Mouse (Mus musculus) left cerebral cortex, adult 9 months (tissue): Measurements from ENCODE around the gene Mpig6b.

Experiments used
- DNase-seq, 2 experiments: peaks; one replicate each; pipeline ENCODE4 v3.0.0; 2022; ENCODE audit warnings: low spot score in 2 of 2

Mpig6b gene

DNA sequence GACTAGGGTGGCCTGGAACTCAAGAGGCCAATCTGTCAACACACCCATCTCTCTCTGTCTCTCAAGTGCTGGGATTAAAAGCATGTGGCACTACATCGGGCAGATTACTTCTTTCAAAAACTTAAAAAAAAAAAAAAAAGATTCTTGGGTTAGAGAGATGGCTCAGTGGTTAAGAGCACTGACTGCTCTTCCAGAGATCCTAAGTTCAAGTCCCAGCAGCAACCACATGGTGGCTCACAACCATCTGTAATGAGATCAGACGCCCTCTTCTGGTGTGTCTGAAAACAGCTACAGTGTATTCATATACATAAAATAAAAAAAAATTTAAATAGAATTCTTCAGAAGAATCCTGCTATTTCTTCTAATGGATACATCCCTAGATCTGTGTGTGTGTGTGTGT lies 22.2 kb upstream of the Mpig6b start:
- no peak for DNase-seq

DNA sequence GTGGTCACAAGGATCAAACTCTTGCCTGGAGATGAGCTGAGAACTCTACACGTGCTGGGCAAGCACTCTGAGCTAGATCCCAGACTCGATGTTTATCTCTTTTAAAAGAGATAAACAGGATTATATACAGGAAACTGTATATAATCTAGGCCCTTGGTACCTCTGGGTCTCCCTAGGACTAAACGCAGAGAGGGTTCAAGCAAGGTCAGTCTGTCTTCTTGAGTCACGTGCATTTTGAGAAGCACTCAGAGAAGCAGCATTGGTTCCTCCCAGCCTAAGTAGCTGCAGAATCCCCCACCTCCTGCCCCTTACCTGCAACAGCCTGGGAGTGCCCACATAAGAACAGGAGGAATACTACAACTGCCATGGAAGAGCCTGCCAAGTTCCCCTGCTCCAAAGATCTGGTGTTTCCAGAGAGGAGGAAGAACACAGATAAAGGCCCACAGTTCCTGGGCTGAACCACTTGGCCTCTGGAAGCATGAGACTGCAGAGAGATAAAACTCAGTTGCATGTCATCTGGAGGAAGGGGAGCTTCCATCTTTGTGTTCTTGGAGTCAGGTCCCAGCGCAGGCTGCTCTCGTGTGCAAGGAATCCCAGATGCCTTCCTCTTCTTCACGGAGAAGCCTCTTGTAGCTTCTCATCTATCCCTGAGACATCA lies 19.4 kb upstream of the Mpig6b start, which contains the start of gene Ly6g6f:
Ly6g6f (minus strand) TSS at position 403 of the 658 bp plus-strand sequence.
- DNase-seq, result no peak

DNA sequence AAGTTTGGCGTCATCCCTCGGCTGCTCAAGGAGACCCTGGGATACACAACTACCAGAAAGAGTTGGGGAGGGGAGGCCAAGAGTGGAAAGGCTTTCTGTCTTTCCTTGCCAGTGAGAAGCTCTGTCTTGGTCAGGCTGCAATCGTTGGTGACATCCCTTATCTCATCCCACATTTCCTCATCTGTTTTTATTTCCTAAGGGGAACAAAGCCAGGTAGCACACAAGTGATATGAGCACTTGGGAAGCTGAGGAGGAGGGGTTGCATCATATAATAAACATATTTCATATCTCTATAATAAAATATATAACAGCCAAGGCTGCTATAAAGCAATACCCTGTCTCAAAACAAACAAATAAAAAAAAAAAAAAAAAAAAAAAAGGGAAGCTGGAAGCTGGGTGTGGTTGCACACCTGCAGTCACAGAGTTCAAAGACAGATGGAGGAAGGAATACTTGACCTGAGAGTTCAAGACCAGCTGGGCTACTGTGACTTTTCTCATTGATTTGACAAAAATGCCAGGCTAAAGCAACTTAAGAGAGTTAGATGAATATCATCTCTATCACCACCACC lies 18.0 kb upstream of the Mpig6b start:
- DNase-seq, result no peak

DNA sequence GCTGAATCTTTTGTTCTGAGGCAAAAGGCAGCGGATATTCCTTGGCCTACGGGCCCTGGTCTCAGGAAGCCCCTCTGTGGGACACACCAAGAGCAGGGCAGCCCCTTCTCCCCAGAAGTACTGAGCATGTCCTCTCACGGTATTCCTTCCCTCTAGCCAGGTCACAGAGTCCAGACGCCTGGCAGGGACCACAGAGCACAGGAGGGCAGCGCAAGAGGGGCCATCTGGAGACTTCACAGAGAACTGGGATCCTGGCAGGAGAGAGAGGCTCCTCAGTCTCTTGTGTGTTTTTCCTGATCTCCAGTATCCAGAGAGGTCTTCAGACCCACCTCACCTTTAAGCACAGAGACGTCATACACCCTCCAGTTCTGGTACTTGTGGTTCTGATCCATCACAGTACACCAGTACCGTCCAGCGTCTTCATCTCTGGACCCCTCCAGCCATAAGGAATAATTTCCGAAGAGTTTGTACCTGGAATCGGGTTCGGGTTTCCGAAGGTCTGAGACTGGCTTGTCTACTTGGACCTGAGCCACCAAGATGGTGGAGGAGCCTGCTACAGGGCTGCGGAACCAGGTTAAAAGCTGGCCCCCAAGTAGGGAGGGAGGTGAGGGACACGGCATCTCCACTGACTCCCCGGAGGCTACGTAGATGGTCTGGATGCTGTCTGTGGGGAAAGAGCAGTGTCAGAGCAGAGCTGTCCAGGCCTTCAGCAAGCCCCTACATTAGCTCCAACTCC lies 17.0 kb upstream of the Mpig6b start:
- DNase-seq, result no peak

DNA sequence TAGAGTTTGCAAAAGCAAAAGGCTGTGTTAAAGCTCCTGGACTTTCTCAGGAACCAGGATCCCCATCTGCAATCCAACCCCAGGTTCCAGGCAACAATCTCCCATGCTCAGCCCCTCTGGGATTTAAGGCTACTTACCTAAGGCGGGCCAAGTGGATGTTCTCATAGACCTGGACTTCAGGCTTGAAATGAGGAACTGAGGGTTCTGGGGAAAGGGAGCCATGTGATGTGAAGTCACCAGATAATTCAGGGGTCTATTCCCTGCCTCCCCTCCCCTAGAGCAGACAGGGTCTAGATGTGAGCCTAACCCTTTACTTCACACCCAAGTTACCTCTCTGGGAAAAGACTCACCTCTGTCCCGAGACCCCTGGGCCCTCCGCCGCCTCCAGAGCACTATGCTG lies 14.7 kb upstream of the Mpig6b start:
- DNase-seq, result no peak

DNA sequence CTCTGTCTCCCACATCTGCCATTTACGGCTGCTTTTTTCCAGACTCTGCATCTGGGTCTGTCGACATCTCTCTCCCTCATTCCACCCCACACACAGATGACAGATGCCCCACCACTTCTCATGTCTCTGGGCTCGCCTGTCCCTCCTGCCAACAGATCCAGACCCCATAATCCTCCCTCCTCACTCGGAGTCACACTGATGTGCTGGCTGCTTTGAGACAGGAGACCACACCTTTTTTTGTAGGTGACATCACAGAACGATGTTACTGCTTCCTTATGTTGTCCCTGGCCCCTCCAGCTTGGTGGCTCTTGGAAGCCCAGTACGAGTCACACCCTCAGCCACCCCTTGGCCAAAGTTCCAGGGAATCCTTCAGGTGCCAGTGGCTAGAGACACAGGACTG lies 14.3 kb upstream of the Mpig6b start:
- DNase-seq, result no peak

DNA sequence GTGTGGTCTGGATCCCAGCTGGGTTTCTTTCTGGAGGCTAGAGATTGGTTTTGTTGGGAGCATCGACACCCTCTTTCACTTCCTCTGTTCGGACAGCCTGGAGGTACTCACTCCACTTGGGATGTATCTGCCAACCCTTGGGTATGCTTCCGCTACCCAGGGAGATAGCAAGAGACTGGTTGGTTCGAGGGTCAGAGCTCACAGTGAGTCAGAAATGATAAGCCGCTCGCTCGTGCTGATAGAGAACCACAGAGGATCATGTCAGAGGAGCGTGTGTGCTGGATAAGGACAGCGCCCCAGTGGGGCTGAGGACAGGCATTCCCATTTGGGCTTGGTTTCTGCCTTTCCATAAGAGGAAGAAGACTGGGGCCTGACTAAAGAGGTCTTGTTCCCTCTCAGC lies 13.8 kb upstream of the Mpig6b start:
- DNase-seq, result no peak

DNA sequence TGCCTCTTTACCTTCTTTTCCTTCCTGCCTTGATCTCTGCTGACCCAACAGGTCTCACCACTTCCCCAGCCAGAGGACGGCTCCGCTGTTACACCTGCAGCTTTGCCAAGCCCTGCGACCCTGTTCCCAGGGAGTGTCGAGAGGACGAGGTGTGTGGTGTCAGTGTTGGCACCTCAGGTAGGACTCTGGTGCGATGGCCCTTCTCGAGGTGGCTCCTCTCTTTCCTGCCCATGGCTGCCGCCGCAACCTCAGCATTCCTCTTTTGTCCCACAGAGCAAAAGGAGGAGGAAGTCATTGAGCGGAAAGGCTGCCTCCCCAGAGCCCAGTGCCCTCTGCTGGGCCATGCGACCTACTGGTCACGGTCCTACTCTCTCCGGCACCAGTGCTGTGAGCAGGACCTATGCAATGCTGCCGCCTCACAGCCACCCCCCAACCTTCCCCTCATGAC lies 11.8 kb upstream of the Mpig6b start, which contains the start of gene Ly6g6d:
Ly6g6d (minus strand) TSS at position 280 of the 448 bp plus-strand sequence.
- DNase-seq, result no peak

DNA sequence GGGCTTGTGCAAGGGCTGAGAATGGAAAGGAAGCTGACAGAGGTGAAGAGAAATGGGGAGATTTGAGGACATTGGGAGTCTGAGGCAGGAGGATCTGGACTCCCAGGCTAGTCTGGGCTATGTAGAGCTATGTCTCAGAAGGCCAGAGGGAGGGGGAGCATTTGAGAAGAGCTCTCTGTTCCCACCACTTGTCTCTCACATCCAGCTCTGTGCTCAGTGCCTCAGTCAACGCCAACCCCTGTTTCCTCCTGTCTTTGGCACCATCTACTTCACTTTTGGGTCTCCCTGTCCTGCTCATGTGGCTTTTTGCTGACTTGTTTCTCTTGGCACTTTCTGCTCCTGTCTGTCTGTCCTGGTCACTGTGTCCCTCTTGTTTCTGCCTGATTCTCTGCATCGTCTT lies 11.3 kb upstream of the Mpig6b start:
- DNase-seq, result no peak

DNA sequence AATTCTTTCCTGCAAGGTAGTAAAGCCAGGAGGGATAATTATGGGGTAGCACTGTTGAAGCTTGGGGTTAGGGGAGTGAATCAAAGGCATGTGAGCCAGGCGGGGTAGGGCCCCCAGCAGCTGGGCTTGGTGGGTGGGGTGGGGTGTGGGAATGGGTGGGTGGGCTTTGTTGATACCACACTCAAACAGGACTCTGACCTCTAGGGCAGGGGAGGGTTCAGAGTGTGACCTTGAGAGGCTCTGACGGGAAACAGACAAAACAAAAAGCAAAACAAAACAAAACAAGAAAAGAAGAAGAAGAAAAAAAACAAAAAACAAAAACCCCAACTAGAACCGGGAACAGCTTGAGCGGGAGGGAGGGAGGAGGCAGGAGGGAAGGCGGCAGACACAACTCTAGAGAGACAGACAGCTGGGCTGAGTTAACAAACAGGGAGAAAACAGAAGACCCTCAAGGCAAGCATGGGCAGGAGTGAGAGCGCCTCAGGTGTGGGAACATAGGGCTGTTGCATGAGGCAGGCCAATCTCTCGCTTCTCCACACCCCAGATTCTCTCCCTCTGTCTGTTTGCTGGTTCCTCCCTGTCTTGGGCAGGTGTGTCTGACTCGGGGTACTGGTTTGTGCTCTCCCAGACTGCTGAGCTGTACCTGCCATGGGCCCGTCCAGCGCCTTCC lies 10.7 kb upstream of the Mpig6b start, which contains the start of gene Ly6g6e:
Ly6g6e (plus strand) TSS at position 396 of the 670 bp plus-strand sequence.
- no peak for DNase-seq

DNA sequence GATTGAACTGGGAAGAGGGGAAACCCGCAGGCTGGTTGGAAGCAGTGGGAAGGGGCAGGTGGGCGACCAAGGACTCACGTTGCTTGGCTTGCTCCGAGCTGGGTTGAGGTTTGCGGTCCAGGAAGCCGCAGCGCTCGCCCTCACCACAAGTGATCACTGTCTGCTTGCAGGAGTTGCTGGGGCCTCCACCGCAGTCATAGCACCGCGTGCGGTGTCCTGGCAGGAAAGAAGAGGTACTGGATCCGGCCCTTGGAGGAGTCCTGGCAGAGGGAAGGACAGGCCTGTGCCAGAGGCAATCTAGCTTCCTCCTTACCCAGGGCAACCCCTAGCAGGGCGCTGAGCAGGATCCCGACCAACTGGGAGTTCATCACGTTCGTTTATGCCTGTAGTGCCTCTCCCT lies 8.1 kb upstream of the Mpig6b start:
- DNase-seq, result no peak

DNA sequence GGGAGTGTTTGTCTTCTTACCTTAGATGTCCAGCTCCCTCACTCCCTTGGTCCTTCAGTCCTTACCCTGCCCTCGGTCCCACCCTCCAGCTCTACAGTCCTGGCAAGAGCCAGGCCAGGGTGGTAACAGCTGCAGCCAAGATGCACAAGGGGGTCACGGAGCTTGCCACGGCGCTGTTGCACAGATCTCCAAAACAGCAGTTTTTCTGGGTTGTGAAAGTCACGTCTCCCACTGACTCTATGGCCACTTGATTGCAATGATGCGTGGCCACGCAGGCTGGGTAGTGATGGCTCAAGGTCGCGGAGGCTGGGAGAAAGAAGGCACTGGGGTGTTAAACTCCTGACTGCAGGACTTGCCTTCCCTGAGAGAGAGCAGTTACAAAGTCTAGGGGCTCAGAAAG lies 5.5 kb upstream of the Mpig6b start:
- DNase-seq, result no peak

DNA sequence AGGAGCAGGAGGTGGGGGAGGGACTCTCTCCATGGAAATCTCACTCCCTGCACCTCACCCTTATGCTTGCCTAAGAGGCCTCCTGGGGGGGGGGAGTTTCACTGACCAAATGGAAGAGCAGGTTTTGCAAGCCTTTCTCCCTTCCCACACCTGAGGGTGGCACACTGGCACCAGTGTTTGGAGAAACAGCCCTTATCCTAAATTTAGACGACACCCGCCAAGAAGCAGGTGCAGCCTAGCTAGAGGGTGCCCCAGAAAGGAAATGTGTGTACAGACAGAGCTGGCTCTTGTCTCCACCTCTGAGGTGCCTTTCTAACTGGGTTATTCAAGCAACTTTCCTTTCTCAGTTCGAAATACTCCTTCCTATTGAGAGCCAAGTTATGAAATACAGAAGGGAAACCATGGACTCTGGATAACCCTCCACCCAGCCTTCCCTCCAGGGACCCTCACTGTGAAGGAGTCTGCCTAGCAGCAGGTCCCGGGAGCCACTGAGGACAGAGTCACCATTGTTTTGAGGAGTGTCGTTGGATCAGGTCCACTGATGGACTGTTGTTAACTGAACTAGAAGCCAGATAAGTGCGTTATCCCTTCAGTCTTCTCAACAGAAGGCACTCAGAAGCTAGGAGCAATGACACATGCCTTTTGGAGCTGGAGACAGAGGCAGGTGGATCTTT lies 4.7 kb upstream of the Mpig6b start:
- no peak for DNase-seq

DNA sequence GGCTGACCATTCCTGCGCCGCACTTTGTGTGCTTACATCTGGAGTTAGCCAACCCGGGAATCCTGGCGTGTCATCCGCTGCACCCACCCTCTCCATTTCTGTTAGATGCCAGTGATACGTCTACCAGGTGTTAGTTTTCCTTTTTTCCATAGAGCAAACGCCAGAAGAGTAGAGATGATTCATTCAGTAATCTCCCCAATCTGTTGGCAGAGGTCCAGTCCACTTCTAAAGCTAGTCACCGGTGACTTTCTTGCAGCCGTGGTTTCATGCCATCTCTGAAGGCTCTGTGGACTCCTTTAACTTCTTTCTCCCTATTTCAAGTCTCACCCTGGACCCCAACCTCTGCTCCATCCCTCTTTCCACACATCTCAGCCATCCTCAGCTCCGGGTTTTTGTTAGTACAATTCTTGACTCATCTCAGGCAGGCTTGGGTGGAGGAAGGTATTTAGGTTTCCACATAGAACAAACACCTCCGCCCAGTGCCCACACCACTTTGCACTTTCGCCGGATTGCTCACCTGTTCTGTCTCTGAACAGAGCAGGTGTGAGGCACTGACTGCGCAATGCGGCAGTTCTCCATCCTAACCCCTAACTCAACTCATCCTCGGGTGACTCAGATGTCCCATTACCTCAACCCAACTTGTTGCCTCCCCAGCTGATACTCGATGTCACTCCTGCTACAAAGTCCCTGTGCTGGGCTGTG lies 2.4 kb upstream of the Mpig6b start:
- DNase-seq, result no peak

DNA sequence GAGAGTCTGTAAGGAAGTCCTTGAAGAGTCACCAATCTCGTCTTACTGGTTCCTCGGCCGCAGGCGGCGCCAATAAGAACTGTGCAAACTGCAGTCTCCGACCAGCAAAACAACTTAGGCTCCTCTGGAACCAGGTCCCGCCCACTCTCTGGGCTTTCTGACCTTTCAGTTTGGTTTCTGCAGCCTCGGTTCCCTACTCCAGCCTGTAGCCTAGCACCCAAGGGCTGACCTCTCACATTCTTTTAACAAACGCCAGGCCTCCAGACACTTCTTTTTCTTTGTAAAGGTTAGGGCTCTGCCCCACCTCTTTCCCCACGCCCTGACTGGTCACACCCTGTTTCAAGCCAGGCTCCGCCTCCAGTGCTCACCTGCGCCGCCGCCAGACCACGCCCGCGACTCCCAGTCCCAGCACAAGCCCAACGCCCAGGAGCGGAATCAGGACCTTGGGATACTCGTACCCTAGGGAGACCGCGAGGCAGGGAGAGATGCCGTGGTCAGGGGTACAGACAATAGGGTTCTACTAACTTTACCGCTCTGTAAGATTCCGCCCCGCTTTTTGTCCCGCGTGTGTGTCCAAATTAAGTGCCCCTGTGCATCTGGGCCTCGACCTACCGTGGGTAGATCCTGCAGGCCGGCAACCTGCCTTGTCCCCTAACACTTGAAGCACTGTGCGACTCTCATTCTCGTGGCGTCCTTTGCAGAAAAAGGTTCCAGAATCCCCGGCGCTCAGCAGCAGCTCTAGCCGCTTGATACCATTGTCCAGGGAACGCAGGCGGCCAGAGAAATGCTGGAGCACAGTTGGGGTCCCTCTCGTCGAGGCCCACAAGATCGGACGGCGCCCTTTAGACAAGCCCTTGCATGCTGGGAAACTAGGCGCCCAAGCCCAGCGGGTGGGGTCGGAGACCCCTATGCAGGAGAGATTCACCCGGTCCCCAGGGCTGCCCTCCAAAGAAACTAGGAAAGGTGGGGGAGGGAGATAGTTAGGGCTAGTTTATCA lies 735 bp downstream of the Mpig6b start, which contains the start of gene Ly6g6c:
Ly6g6c (plus strand) TSS at position 438 of the 997 bp plus-strand sequence.
- DNase-seq, result no peak

DNA sequence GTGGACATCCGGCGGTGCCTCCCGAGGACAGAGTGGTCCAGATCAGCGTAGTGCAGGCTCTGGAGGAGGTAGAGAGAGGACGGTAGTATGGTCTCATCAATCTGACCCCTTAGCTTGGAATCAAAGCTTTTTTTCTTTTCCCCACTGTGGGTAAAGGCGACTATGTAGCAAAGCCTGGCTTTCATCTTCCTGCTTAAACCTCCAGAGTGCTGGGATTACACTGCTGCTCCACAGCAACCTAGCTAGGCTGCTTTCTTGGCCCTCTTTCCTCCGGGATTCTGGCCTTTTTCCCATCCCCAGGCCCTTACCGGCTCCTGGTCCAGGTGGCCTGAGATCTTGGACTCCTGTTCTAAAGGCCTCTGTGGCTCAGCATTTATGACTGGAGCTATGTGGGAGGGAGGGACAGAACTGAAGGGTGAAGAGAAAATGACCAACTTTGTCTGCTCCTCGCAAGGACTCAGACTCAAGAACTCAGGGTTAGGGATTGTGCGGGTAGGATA lies 1.6 kb downstream of the Mpig6b start:
- DNase-seq, result no peak

DNA sequence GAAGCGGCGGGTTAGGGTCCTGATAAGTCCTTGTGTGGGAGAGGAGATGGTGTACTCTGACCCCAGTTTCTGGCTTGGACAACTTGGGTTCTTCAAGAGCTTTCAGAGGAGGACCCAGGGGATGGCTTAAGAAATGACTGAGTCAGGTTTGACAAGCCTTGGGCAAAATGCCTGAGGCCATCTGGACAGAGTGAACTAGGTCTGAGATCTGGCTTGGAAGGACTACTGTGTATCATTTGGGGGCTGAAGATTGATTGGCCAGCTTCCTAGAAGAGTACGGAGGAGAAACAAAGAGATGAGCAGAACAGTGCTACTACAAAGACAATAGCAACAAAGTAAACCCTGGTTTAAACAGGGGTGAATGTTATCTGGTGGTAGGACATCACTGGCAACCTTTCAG lies 2.5 kb downstream of the Mpig6b start:
- no peak for DNase-seq

DNA sequence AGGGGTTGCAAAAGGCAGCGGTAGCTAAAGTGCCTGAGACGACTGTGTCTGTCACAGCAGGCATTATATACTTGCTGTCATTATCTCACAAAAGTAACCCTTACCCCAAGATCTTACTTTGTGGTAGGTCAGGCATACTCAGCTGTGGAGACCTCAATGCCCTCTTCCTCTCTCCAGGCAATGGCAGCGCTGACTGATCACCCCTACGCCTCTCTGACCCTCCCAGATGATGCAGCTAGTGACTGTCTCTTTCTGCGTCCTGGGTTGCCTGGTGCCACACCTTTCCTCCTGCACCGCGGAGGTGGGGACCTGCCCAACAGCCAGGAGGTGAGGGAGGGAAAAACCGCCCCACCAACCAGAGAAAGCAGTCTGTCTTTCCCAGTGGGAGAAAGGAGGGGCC lies 4.7 kb downstream of the Mpig6b start:
- DNase-seq, result no peak

DNA sequence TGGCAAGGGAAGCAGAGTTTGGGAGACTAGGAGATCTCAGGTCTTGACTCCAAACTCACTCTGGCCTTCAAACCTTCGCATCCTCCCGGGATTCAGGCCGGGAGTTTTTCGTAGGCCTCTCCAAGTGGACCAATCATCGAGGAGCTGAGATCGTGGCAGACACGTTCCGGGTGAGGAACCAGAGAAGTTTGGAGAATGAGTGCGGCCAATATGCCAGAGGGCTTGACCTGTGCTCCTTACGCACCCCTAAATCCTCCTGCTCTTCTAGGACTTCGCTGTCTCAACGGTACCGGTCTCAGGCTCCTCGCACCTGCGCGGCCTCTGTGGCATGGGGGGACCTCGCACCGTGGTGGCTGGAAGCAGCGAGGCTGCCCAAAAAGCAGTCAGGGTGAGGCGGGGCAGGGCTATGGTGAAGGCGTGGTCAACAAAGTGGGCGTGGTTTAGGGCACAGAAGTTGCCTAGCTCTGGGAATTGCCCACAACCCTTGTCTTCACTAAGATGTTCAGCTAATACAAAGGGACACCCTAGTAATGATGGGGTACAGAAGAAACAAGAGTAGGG lies 5.2 kb downstream of the Mpig6b start:
- no peak for DNase-seq
